Mouse (Mus musculus) liver, embryonic 14.5 days (tissue): ENCODE results near the gene Stat4. TPM values are rescaled to one million over a fixed set of nuclear protein-coding genes. Genes with fewer than 3 reads are reported as not detected.

Experiments
- ATAC-seq: fragments of 200-750 bp; cut with Nextera tagmentation; 2 replicates; pipeline ENCODE4 v1.8.0; 2017; ENCODE audit warnings: moderate number of reproducible peaks, mild to moderate bottlenecking, moderate library complexity; ENCODE audit not compliant: insufficient read depth
- DNase-seq, 3 experiments: peaks; one replicate each; pipeline ENCODE4 v3.0.0-alpha.2; 2012 to 2013; ENCODE audit warnings: low read depth in 3 of 3, low spot score in 3 of 3
- H3K27ac ChIP-seq: fragments of 300-500 bp; sonication (generic); 2 replicates; pipeline ENCODE4 v1.5.1; 2014; ENCODE audit warnings: moderate library complexity, mild to moderate bottlenecking, control low read depth, inconsistent platforms
- H3K27me3 ChIP-seq: fragments of 300-500 bp; sonication (generic); 2 replicates; pipeline ENCODE4 v1.6.1; 2014; ENCODE audit warnings: mild to moderate bottlenecking, low read length, moderate library complexity; ENCODE audit not compliant: control insufficient read depth, insufficient read depth
- H3K36me3 ChIP-seq: fragments of 300-500 bp; sonication (generic); replicated peaks from 2 replicates; pipeline ENCODE4 v1.6.1; 2014; ENCODE audit warnings: low read depth; ENCODE audit not compliant: control insufficient read depth, insufficient read depth
- H3K4me1 ChIP-seq, 2 experiments: fragments of 200-500 bp in 1 of 2; fragments of 300-500 bp in 1 of 2; sonication (generic) in 1 of 2; replicated peaks; 2 replicates each; pipeline ENCODE4 v1.6.1; 2012 to 2014; ENCODE audit warnings: antibody characterized with exemption in 1 of 2, inconsistent platforms in 1 of 2, low read length in 1 of 2; ENCODE audit not compliant: control insufficient read depth in 2 of 2, insufficient read depth in 2 of 2
- H3K4me2 ChIP-seq: fragments of 300-500 bp; sonication (generic); 2 replicates; pipeline ENCODE4 v1.6.1; 2014; ENCODE audit warnings: low read depth, mild to moderate bottlenecking, control low read depth, moderate library complexity
- H3K4me3 ChIP-seq, 2 experiments: fragments of 200-500 bp in 1 of 2; fragments of 300-500 bp in 1 of 2; sonication (generic) in 1 of 2; 2 replicates each; pipeline ENCODE4 v1.5.1; 2012 to 2014; ENCODE audit warnings: low read depth in 2 of 2, low read length in 2 of 2, mild to moderate bottlenecking in 2 of 2, control low read depth in 1 of 2, inconsistent platforms in 1 of 2, moderate library complexity in 1 of 2; ENCODE audit not compliant: insufficient read depth in 1 of 2
- H3K9ac ChIP-seq: fragments of 300-500 bp; sonication (generic); replicated peaks from 2 replicates; pipeline ENCODE4 v1.6.1; 2014; ENCODE audit warnings: mild to moderate bottlenecking, control low read depth, moderate library complexity
- H3K9me3 ChIP-seq: fragments of 300-500 bp; sonication (generic); 2 replicates; pipeline ENCODE4 v1.6.1; 2016; ENCODE audit warnings: low read length, mixed read lengths; ENCODE audit not compliant: control insufficient read depth
- CTCF ChIP-seq: IDR thresholded peaks from 2 replicates; pipeline ENCODE4 v1.5.1; 2016; ENCODE audit warnings: antibody characterized with exemption, low read depth, control low read depth
- EP300 ChIP-seq: IDR thresholded peaks from 2 replicates; pipeline ENCODE4 v1.6.1; 2016; ENCODE audit warnings: antibody characterized with exemption, low read depth
- WGBS: fragments of 180-500 bp; shearing (Covaris S2); extraction: QIAGEN DNeasy Blood & Tissue Kit; methylation state at CpG from one replicate; pipeline ENCODE4 v1.1.7; 2014; ENCODE audit not compliant: insufficient replicate concordance; 5-methylcytosine and 5-hydroxymethylcytosine counted together
- polyA plus RNA-seq, 2 experiments: library from polyadenylated mRNA; depleted of rRNA in 1 of 2; stranded (reverse) in 1 of 2; unstranded in 1 of 2; fragments of >200 nt; fragmentation: Nextera tagmentation in 1 of 2; extraction: Ambion mirVana in 1 of 2; gene quantifications; 2 replicates each; pipeline versions ENCODE4 v1.2.1 to v1.2.3; 2012 to 2014

Gene Stat4
- polyA plus RNA-seq, 2 experiments: 0.42 to 1.5 TPM

- DNase-seq: no peak
- Histone ChIP-seq H3K4me2 (no peak overlapping the region), H3K27ac (no peak overlapping the region), H3K27me3 (no peaks in the 10 kb centered on the region), H3K9me3 (no peaks in the 10 kb centered on the region), H3K4me1 (peaks cover 11 to 18% of the 10 kb centered on the region in 2 experiments), H3K9ac (no peak overlapping the region), H3K4me3 (no peak overlapping the region), H3K36me3 (no peaks in the 10 kb centered on the region)
- no peak for ATAC-seq
- WGBS: 69% methylated on average over 3 of the region's 3 CpGs
- no peak for TF ChIP-seq EP300
- TF ChIP-seq CTCF: no peak
Observed at GRCm38 (mm10) chr1:52116441-52116840, 129.5 kb downstream of the Stat4 start.

GRCm38 (mm10) chr1:52117777-52118176 lies 130.8 kb downstream of the Stat4 start:
- Histone ChIP-seq H3K27ac (no peak overlapping the region), H3K27me3 (no peaks in the 10 kb centered on the region), H3K36me3 (no peaks in the 10 kb centered on the region; the same call in 1 of the 2 replicates), H3K9me3 (no peaks in the 10 kb centered on the region), H3K4me1 (peaks cover 11 to 18% of the 10 kb centered on the region in 2 experiments), H3K9ac (no peak overlapping the region), H3K4me3 (no peak overlapping the region), H3K4me2 (no peak overlapping the region)
- DNase-seq: no peak
- ATAC-seq: no peak
- no peak for TF ChIP-seq EP300
- no peak for TF ChIP-seq CTCF
- WGBS: 72% methylated on average over 1 of the region's 1 CpGs

- Histone ChIP-seq H3K4me1 (peaks cover 7 to 14% of the 10 kb centered on the region in 2 experiments; a peak in 3 of 4 replicates), H3K9ac (peak within 1 kb of the TSS; percentile 60), H3K27ac (peak within 1 kb of the TSS; percentile 6), H3K9me3 (no peaks in the 10 kb centered on the region), H3K27me3 (no peaks in the 10 kb centered on the region), H3K36me3 (no peaks in the 10 kb centered on the region; the same call in 1 of the 2 replicates), H3K4me3 (peak within 1 kb of the TSS; percentile 65 to 89), H3K4me2 (peak within 1 kb of the TSS; percentile 87)
- ATAC-seq (peak; percentile 94), DNase-seq (peak; percentile 83 to 87 (median 86))
- WGBS: 4% methylated on average over 37 of the region's 37 CpGs
- TF ChIP-seq EP300 (peak; percentile 27; the same call in 1 of the 2 replicates), CTCF (peak; percentile 51)
Observed at GRCm38 (mm10) chr1:52118860-52119591, 132.1 kb downstream of the Stat4 start, which contains the start of gene Stat1. Stat1 (plus strand) TSS chr1:52119440.

GRCm38 (mm10) chr1:52119691-52120090 lies 132.7 kb downstream of the Stat4 start:
- Histone ChIP-seq H3K27ac (no peak overlapping the region), H3K4me1 (peaks cover 7 to 14% of the 10 kb centered on the region in 2 experiments; a peak in 3 of 4 replicates), H3K4me3 (peak overlapping the region; percentile 65 to 89), H3K27me3 (no peaks in the 10 kb centered on the region), H3K4me2 (peak overlapping the region; percentile 87), H3K36me3 (no peaks in the 10 kb centered on the region; the same call in 1 of the 2 replicates), H3K9me3 (no peaks in the 10 kb centered on the region), H3K9ac (peak overlapping the region; percentile 59)
- DNase-seq (no peak), ATAC-seq (peak; percentile 42; the same call in 1 of the 2 replicates)
- TF ChIP-seq CTCF (no peak), EP300 (no peak)
- under 1% methylated on average over 20 of the region's 20 CpGs for WGBS

- Histone ChIP-seq H3K27me3 (no peaks in the 10 kb centered on the region), H3K4me1 (peaks cover 7 to 14% of the 10 kb centered on the region in 2 experiments; a peak in 3 of 4 replicates), H3K9me3 (no peaks in the 10 kb centered on the region), H3K9ac (peak overlapping the region; percentile 59), H3K36me3 (no peaks in the 10 kb centered on the region; the same call in 1 of the 2 replicates), H3K4me3 (peak overlapping the region; percentile 65 to 89), H3K27ac (no peak overlapping the region), H3K4me2 (peak overlapping the region; percentile 87)
- ATAC-seq (no peak), DNase-seq (no peak)
- 26% methylated on average over 10 of the region's 10 CpGs for WGBS
- no peak for TF ChIP-seq CTCF
- no peak for TF ChIP-seq EP300
Observed at GRCm38 (mm10) chr1:52120191-52120590, 133.2 kb downstream of the Stat4 start.
